16 mouse cellular contexts compared by ENCODE assay signal in genomic region chr7:81112686-81113360, GRCm38 (mm10). TPM values are rescaled to one million over a fixed set of nuclear protein-coding genes. Genes with fewer than 3 reads are reported as not detected.
DNase-seq lines count a peak whose midpoint lies in the region; ATAC-seq and TF ChIP-seq lines count a peak whose summit lies in the region.
"Had no signal": no experiment of that assay in that cellular context is flagged by ENCODE, and none has a peak within 500 bp of the region (broad histone marks: within the 10 kb centered on the region; RNA-seq: fewer than 3 reads in every experiment).

No protein-coding gene starts in this region.

- 41% methylated on average over 6 of the region's 6 CpGs for WGBS in heart, postnatal 0 days
- WGBS in lung, embryonic 14.5 days, result 26% methylated on average over 6 of the region's 6 CpGs
- WGBS in lung, adult 2 months, result 32% methylated on average over 6 of the region's 6 CpGs
- WGBS in kidney, postnatal 0 days, result 33% methylated on average over 6 of the region's 6 CpGs
- WGBS in forebrain, embryonic 10.5 days, result 61% methylated on average over 6 of the region's 6 CpGs

- TF ChIP-seq POLR2A in lung, adult 2 months (IDR thresholded peaks at IDR 0.05; ENCODE audit: borderline replicate concordance, extremely low read depth, low read depth, low read length), result no peak

- no peak overlapping the region for H3K27ac ChIP-seq in heart, postnatal 0 days (ENCODE audit: low read depth)
- no peak overlapping the region for H3K27ac ChIP-seq in lung, embryonic 14.5 days (ENCODE audit: low read depth)
- no peak overlapping the region for H3K27ac ChIP-seq in kidney, postnatal 0 days
- no peak overlapping the region for H3K27ac ChIP-seq in forebrain, embryonic 10.5 days
- H3K27ac ChIP-seq: midbrain, embryonic 13.5 days had no signal

- peaks cover 12% of the 10 kb centered on the region for H3K4me1 ChIP-seq in heart, postnatal 0 days (ENCODE audit: control insufficient read depth, insufficient read depth)
- H3K4me1 ChIP-seq in lung, embryonic 14.5 days (ENCODE audit: insufficient read depth), result no peaks in the 10 kb centered on the region
- H3K4me1 ChIP-seq in lung, adult 2 months (ENCODE audit: control insufficient read depth, insufficient read depth, low read length), result no peaks in the 10 kb centered on the region
- H3K4me1 ChIP-seq in kidney, postnatal 0 days (replicated peaks; ENCODE audit: insufficient read depth, low read length), result peaks cover 3% of the 10 kb centered on the region; the same call in 1 of the 2 replicates
- 0 out of 2 replicates have a peak, but pooled peaks cover 7% of the 10 kb centered on the region for H3K4me1 ChIP-seq in forebrain, embryonic 10.5 days
- H3K4me1 ChIP-seq: midbrain, embryonic 13.5 days had no signal

- no peak overlapping the region for H3K9ac ChIP-seq in heart, postnatal 0 days (replicated peaks; ENCODE audit: low read depth, low read length)
- no peak overlapping the region for H3K9ac ChIP-seq in lung, embryonic 14.5 days
- H3K9ac ChIP-seq in kidney, postnatal 0 days (ENCODE audit: low read depth, low read length), result no peak overlapping the region
- H3K9ac ChIP-seq: midbrain, embryonic 13.5 days had no signal

- H3K4me2 ChIP-seq in heart, postnatal 0 days (ENCODE audit: low read depth, low read length), result no peak overlapping the region
- no peak overlapping the region for H3K4me2 ChIP-seq in lung, embryonic 14.5 days
- H3K4me2 ChIP-seq in kidney, postnatal 0 days (ENCODE audit: low read length), result no peak overlapping the region
- H3K4me2 ChIP-seq: midbrain, embryonic 13.5 days had no signal

- no peak for DNase-seq in heart, postnatal 0 days (ENCODE audit: low spot score)
- DNase-seq in heart, adult 18-20 months, result no peak
- DNase-seq in lung, embryonic 14.5 days, result peak; percentile 5
- no peak for DNase-seq in lung, adult 2 months
- DNase-seq in kidney, postnatal 0 days (ENCODE audit: low spot score), result peak; percentile 37
- DNase-seq in ovary, postnatal 14 days (ENCODE audit: low spot score), result peak; percentile 32
- DNase-seq in forebrain, embryonic 10.5 days (ENCODE audit: extremely low spot score, low spot score), result no peak
- no peak for DNase-seq in retina, postnatal 1 day
- DNase-seq: cerebellum, adult 2 months; embryo, embryonic 11 days; thymus, postnatal 36 days had no signal

- ATAC-seq in heart, postnatal 0 days (ENCODE audit: insufficient read depth, low read depth), result no peak
- peak; percentile 21; the same call in 1 of the 2 replicates for ATAC-seq in lung, embryonic 14.5 days (ENCODE audit: insufficient read depth)
- ATAC-seq in kidney, postnatal 0 days (replicated peaks; ENCODE audit: low FRiP score, low read depth), result no peak
- ATAC-seq: midbrain, embryonic 13.5 days; Patski had no signal

- peak; percentile 16; the same call in 1 of the 2 replicates for TF ChIP-seq CTCF in heart, postnatal 0 days (IDR thresholded peaks at IDR 0.05; ENCODE audit: low read depth)
- peak; percentile 25; the same call in 1 of the 2 replicates for TF ChIP-seq CTCF in lung, embryonic 14.5 days (IDR thresholded peaks at IDR 0.05; ENCODE audit: low read depth)
- TF ChIP-seq CTCF in lung, adult 2 months (IDR thresholded peaks at IDR 0.05; ENCODE audit: insufficient read depth, low read length), result no peak
- peak; percentile 44; the same call in 1 of the 2 replicates for TF ChIP-seq CTCF in kidney, postnatal 0 days (IDR thresholded peaks at IDR 0.05; ENCODE audit: low read depth)

- no peak for TF ChIP-seq EP300 in heart, postnatal 0 days (IDR thresholded peaks at IDR 0.05; ENCODE audit: low read depth)

- no peaks in the 10 kb centered on the region for H3K27me3 ChIP-seq in heart, postnatal 0 days (ENCODE audit: control insufficient read depth, insufficient read depth, low read length)
- no peaks in the 10 kb centered on the region for H3K27me3 ChIP-seq in lung, embryonic 14.5 days (ENCODE audit: insufficient read depth, low read length)
- H3K27me3 ChIP-seq in kidney, postnatal 0 days (ENCODE audit: insufficient read depth, low read length), result no peaks in the 10 kb centered on the region
- no peaks in the 10 kb centered on the region; the same call in 1 of the 2 replicates for H3K27me3 ChIP-seq in forebrain, embryonic 10.5 days (ENCODE audit: poor library complexity, severe bottlenecking)
- H3K27me3 ChIP-seq: midbrain, embryonic 13.5 days; Patski had no signal

- no peaks in the 10 kb centered on the region for H3K36me3 ChIP-seq in heart, postnatal 0 days (replicated peaks; ENCODE audit: control insufficient read depth, insufficient read depth, low read length)
- no peaks in the 10 kb centered on the region for H3K36me3 ChIP-seq in lung, embryonic 14.5 days (ENCODE audit: insufficient read depth)
- no peaks in the 10 kb centered on the region for H3K36me3 ChIP-seq in kidney, postnatal 0 days (ENCODE audit: insufficient read depth, low read length)
- H3K36me3 ChIP-seq in forebrain, embryonic 10.5 days (replicated peaks), result no peaks in the 10 kb centered on the region
- H3K36me3 ChIP-seq: midbrain, embryonic 13.5 days had no signal

- no peak overlapping the region for H3K4me3 ChIP-seq in heart, postnatal 0 days (ENCODE audit: low read depth, low read length)
- no peak overlapping the region for H3K4me3 ChIP-seq in lung, embryonic 14.5 days (ENCODE audit: low read depth, low read length)
- no peak overlapping the region for H3K4me3 ChIP-seq in lung, adult 2 months (replicated peaks; ENCODE audit: extremely low read depth, low read depth, low read length)
- H3K4me3 ChIP-seq in kidney, postnatal 0 days (replicated peaks; ENCODE audit: low read depth, low read length), result no peak overlapping the region
- H3K4me3 ChIP-seq in forebrain, embryonic 10.5 days, result no peak overlapping the region
- H3K4me3 ChIP-seq: erythroblast, embryonic 14.5 days; midbrain, embryonic 13.5 days had no signal

- no peaks in the 10 kb centered on the region for H3K9me3 ChIP-seq in heart, postnatal 0 days (replicated peaks; ENCODE audit: control insufficient read depth, low read length)
- no peaks in the 10 kb centered on the region for H3K9me3 ChIP-seq in lung, embryonic 14.5 days (ENCODE audit: low read depth, low read length)
- H3K9me3 ChIP-seq in kidney, postnatal 0 days (replicated peaks; ENCODE audit: low read length), result no peaks in the 10 kb centered on the region
- no peaks in the 10 kb centered on the region for H3K9me3 ChIP-seq in forebrain, embryonic 10.5 days
- H3K9me3 ChIP-seq: midbrain, embryonic 13.5 days had no signal

RNA-seq across cellular contexts. Expression of gene Slc28a1, which starts 1.8 kb away (rescaled TPM):
- total RNA-seq in heart, postnatal 0 days (2014; rRNA removed; ENCODE audit: low replicate concordance), result not detected in 2 replicates
- polyA plus RNA-seq in heart, postnatal 0 days (2015; fragmentation: Nextera tagmentation; extraction: Ambion mirVana), result 0.04 and 0.05 TPM in 2 replicates
- under 1 TPM; 0.12 to 0.21 TPM for total RNA-seq in heart, adult 18-20 months (2021)
- polyA plus RNA-seq in lung, embryonic 14.5 days (2014; fragmentation: Nextera tagmentation; extraction: Ambion mirVana), result not detected in 2 replicates
- 0.07 and 0.17 TPM in 2 replicates for polyA plus RNA-seq in lung, adult 2 months (2012; rRNA removed)
- polyA plus RNA-seq in kidney, postnatal 0 days (2015; fragmentation: Nextera tagmentation; extraction: Ambion mirVana), result 1.1 and 1.3 TPM in 2 replicates
- 0.10 TPM in 1 of 2 replicates, not detected in the other for polyA plus RNA-seq in forebrain, embryonic 10.5 days (2016; fragmentation: Nextera tagmentation; extraction: Ambion mirVana)
- total RNA-seq: hematopoietic stem cell, adult 5-6 weeks had no signal
- polyA plus RNA-seq: erythroblast, embryonic 14.5 days; midbrain, embryonic 13.5 days; neural tube, embryonic 11.5 days; Patski had no signal

RNA-seq across cellular contexts. Expression of gene Alpk3, which starts 55.4 kb away (rescaled TPM):
- total RNA-seq in heart, postnatal 0 days (2014; rRNA removed; ENCODE audit: low replicate concordance), result 42.9 and 70.8 TPM in 2 replicates
- polyA plus RNA-seq in heart, postnatal 0 days (2015; fragmentation: Nextera tagmentation; extraction: Ambion mirVana), result 18.3 and 19.1 TPM in 2 replicates
- 100 to 1,000 TPM; 112 to 119 TPM for total RNA-seq in heart, adult 18-20 months (2021)
- polyA plus RNA-seq in lung, embryonic 14.5 days (2014; fragmentation: Nextera tagmentation; extraction: Ambion mirVana), result 0.63 and 0.85 TPM in 2 replicates
- 0.55 and 2.2 TPM in 2 replicates for polyA plus RNA-seq in lung, adult 2 months (2012; rRNA removed)
- 0.18 and 0.22 TPM in 2 replicates for polyA plus RNA-seq in kidney, postnatal 0 days (2015; fragmentation: Nextera tagmentation; extraction: Ambion mirVana)
- 0.02 and 0.11 TPM in 2 replicates for polyA plus RNA-seq in forebrain, embryonic 10.5 days (2016; fragmentation: Nextera tagmentation; extraction: Ambion mirVana)
- polyA plus RNA-seq: Patski had no signal

Comparison
In these comparisons a context has a peak if more than half of its experiments do, and no peak if none do; other contexts are left out.
1. DNase-seq: peak in lung, embryonic 14.5 days (single experiment), kidney, postnatal 0 days (single experiment) and ovary, postnatal 14 days (single experiment); none in heart, postnatal 0 days (single experiment), heart, adult 18-20 months (0 of 2), lung, adult 2 months (single experiment), forebrain, embryonic 10.5 days (single experiment) and retina, postnatal 1 day (single experiment).